8 mouse cellular contexts compared by ENCODE assay signal in genomic region chr5:148794465-148794864, GRCm38 (mm10).
A peak's percentile ranks its signal among the peaks of the same experiment; 100 is the strongest.
DNase-seq lines count a peak whose midpoint lies in the region; ATAC-seq lines count a peak whose summit lies in the region.

No protein-coding gene starts in this region.

- peak; percentile 29 for ATAC-seq in common myeloid progenitor, adult 5-6 weeks (replicated peaks; ENCODE audit: low read depth, poor library complexity, severe bottlenecking)

- DNase-seq in 3T3-L1 (ENCODE audit: low read depth, low spot score) = peak; percentile 53
- peak; percentile 82 for DNase-seq in R1 (ENCODE audit: low read depth, low spot score)
- peak; percentile 48 for DNase-seq in heart, adult 8-10 months (ENCODE audit: low spot score)
- peak; percentile 81 to 89 for DNase-seq in kidney, postnatal 25 days
- DNase-seq in lung, adult 18-20 months = peak; percentile 62 to 77
- peak; percentile 78 for DNase-seq in retina, embryonic 14.5 days (ENCODE audit: low spot score)
- DNase-seq in thymus, postnatal 14 days = peak; percentile 75

Comparison
In these comparisons a context has a peak if more than half of its experiments do, and no peak if none do; other contexts are left out.
1. Peak in every context shown above with its lines: DNase-seq and ATAC-seq.